Mouse (Mus musculus) myocyte (in vitro differentiated cells): ENCODE measurements around the gene Usp2. TPM values are rescaled to one million over a fixed set of nuclear protein-coding genes. Genes with fewer than 3 reads are reported as not detected.

Source experiments
- H3K27me3 ChIP-seq: one replicate; pipeline ENCODE4 v1.6.1; 2011; ENCODE audit not compliant: control insufficient read depth, insufficient read depth, insufficient read length
- H3K36me3 ChIP-seq: one replicate; pipeline ENCODE4 v1.6.1; 2011; ENCODE audit not compliant: control insufficient read depth, insufficient read depth
- H3K4me2 ChIP-seq: one replicate; pipeline ENCODE4 v1.6.1; 2011; ENCODE audit warnings: low read depth, control low read depth
- H3K4me3 ChIP-seq: one replicate; pipeline ENCODE4 v1.5.1; 2011; ENCODE audit warnings: mild to moderate bottlenecking, control low read depth, moderate library complexity
- H3K79me2 ChIP-seq: one replicate; pipeline ENCODE4 v1.6.1; 2011; ENCODE audit not compliant: control insufficient read depth, insufficient read depth
- H3ac ChIP-seq: one replicate; pipeline ENCODE4 v1.6.1; 2011; ENCODE audit not compliant: control insufficient read depth, insufficient read length
- CEBPB ChIP-seq: IDR thresholded peaks from 2 replicates; pipeline ENCODE4 v1.6.1; 2011; ENCODE audit warnings: mild to moderate bottlenecking, moderate library complexity; ENCODE audit not compliant: poor library complexity, insufficient read depth, severe bottlenecking
- E2F4 ChIP-seq: IDR thresholded peaks from one replicate; pipeline ENCODE4 v1.6.1; 2011; ENCODE audit warnings: mild to moderate bottlenecking, control low read depth, moderate library complexity; ENCODE audit not compliant: insufficient read depth
- MAX ChIP-seq: IDR thresholded peaks from one replicate; pipeline ENCODE4 v1.6.1; 2011; ENCODE audit warnings: low read depth, mild to moderate bottlenecking, control low read depth
- MYOD1 ChIP-seq, 3 experiments: IDR thresholded peaks; one replicate each; pipeline ENCODE4 v1.6.1; 2011; ENCODE audit warnings: control low read depth in 2 of 3, low read depth in 2 of 3, mild to moderate bottlenecking in 2 of 3, moderate library complexity in 1 of 3; ENCODE audit not compliant: insufficient read length in 2 of 3, control insufficient read depth in 1 of 3
- MYOG ChIP-seq, 3 experiments: IDR thresholded peaks; one replicate each; pipeline ENCODE4 v1.6.1; 2011; ENCODE audit warnings: control low read depth in 2 of 3, low read depth in 2 of 3, mild to moderate bottlenecking in 2 of 3; ENCODE audit not compliant: insufficient read length in 2 of 3, control insufficient read depth in 1 of 3, insufficient read depth in 1 of 3
- POLR2A ChIP-seq: IDR thresholded peaks from one replicate; pipeline ENCODE4 v1.6.1; 2011; ENCODE audit warnings: low read depth, mild to moderate bottlenecking, control low read depth, moderate library complexity; ENCODE audit not compliant: insufficient read length
- POLR2AphosphoS2 ChIP-seq: IDR thresholded peaks from one replicate; pipeline ENCODE4 v1.6.1; 2011; ENCODE audit warnings: low read depth, control low read depth; ENCODE audit not compliant: insufficient read length
- REST ChIP-seq: IDR thresholded peaks from one replicate; pipeline ENCODE4 v1.6.1; 2011; ENCODE audit warnings: mild to moderate bottlenecking, control low read depth, moderate library complexity; ENCODE audit not compliant: insufficient read depth, insufficient read length
- SRF ChIP-seq: IDR thresholded peaks from one replicate; pipeline ENCODE4 v1.6.1; 2011; ENCODE audit warnings: low read depth; ENCODE audit not compliant: control insufficient read depth, insufficient read length
- TCF12 ChIP-seq: IDR thresholded peaks from one replicate; pipeline ENCODE4 v1.6.1; 2011; ENCODE audit warnings: mild to moderate bottlenecking, control low read depth; ENCODE audit not compliant: poor library complexity, insufficient read depth, severe bottlenecking
- TCF3 ChIP-seq: IDR thresholded peaks from one replicate; pipeline ENCODE4 v1.6.1; 2011; ENCODE audit warnings: low read depth, control low read depth; ENCODE audit not compliant: insufficient read length
- USF1 ChIP-seq: IDR thresholded peaks from one replicate; pipeline ENCODE4 v1.6.1; 2011; ENCODE audit warnings: low read depth, mild to moderate bottlenecking, control low read depth, moderate library complexity
- polyA plus RNA-seq: library from polyadenylated mRNA; unstranded; fragments of >200 nt; fragmentation: generic; extraction: Trizol; gene quantifications from one replicate; pipeline ENCODE4 v1.2.1, GENCODE M21; 2012; ENCODE audit warnings: missing spikeins

Gene Usp2
- polyA plus RNA-seq, 1 experiment, result 17.0 TPM

DNA sequence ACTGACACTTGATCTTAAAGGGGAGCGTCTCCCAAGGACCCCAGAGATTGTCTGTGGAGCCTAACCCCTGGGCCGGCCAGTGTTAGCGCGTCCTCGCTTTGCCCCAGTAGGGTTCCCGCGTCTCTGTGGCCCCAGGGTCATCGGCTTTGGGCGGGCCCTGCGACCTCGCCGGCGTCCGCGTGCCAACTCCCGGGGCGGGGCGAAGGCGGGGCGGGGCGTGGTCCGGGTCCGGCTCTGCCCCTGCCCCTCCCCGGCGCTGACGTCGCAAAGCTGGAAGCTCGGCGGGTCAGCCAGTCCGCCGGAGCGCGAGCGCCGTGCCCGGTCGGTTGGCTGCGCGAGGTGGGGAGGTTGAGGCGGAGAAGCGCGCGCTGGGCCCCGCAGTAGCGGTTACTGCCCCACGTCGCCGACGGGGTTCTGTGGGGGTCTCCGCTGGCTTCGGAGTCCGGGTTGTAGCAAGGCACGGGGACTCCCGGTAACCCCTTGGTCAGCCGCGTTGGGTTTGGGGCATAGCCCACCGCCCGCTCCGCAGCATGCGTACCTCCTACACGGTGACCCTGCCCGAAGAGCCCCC lies 17.9 kb downstream of the Usp2 start:
- Histone ChIP-seq H3ac (peak overlapping the region; percentile 37), H3K4me2 (peak overlapping the region; percentile 95), H3K36me3 (no peaks in the 10 kb centered on the region), H3K4me3 (peak overlapping the region; percentile 29), H3K79me2 (no peaks in the 10 kb centered on the region), H3K27me3 (no peaks in the 10 kb centered on the region)
- TF ChIP-seq REST (no peak), MYOG (IDR thresholded peaks at IDR 0.05; ENCODE audit: control insufficient read depth in 1 of 3, insufficient read depth in 1 of 3, insufficient read length in 2 of 3, low read depth in 2 of 3) (peak in 1 of 3 experiments; percentile 33), POLR2A (peak; percentile 97), CEBPB (no peak), POLR2AphosphoS2 (peak; percentile 95), MAX (no peak), MYOD1 (IDR thresholded peaks at IDR 0.05; ENCODE audit: control insufficient read depth in 1 of 3, insufficient read length in 2 of 3, low read depth in 2 of 3) (peak in 1 of 3 experiments; percentile 32), TCF12 (no peak), USF1 (no peak), SRF (no peak), E2F4 (no peak), TCF3 (no peak)

DNA sequence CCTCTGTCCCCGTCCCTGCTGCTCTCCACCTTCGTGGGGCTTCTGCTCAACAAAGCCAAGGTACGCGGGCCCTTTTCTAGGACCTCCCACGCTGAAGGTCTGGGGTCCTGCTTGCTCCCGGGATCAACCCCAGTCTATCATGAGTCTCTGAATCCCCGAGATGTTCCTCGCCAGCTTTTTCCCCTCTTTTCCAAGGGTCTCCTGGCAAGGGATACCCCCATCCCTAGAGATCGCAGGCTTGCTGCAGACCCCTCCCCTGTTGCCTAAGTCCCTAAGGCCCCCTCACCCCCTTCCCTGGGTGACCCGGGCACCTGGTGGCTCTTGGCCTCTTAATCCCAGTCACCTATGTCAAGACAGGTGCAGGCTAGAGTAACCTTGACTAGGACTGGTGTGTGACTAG lies 18.5 kb downstream of the Usp2 start:
- Histone ChIP-seq H3K79me2 (no peaks in the 10 kb centered on the region), H3K4me3 (peak overlapping the region; percentile 29), H3ac (peak overlapping the region; percentile 37), H3K36me3 (no peaks in the 10 kb centered on the region), H3K4me2 (peak overlapping the region; percentile 84), H3K27me3 (no peaks in the 10 kb centered on the region)
- TF ChIP-seq SRF, result no peak
- no peak for TF ChIP-seq POLR2A
- TF ChIP-seq USF1, result no peak
- no peak for TF ChIP-seq E2F4
- TF ChIP-seq CEBPB, result no peak
- TF ChIP-seq TCF12, result no peak
- no peak for TF ChIP-seq TCF3
- TF ChIP-seq MAX, result no peak
- no peak for TF ChIP-seq MYOG (IDR thresholded peaks at IDR 0.05; ENCODE audit: control insufficient read depth in 1 of 3, insufficient read depth in 1 of 3, insufficient read length in 2 of 3, low read depth in 2 of 3)

GRCm38 (mm10) chr9:44085741-44086665 lies 19.2 kb downstream of the Usp2 start:
- Histone ChIP-seq H3K36me3 (no peaks in the 10 kb centered on the region), H3ac (peak overlapping the region; percentile 37), H3K4me3 (peak overlapping the region; percentile 29), H3K27me3 (no peaks in the 10 kb centered on the region), H3K79me2 (no peaks in the 10 kb centered on the region), H3K4me2 (peak overlapping the region; percentile 84)
- TF ChIP-seq E2F4, result no peak
- TF ChIP-seq TCF12, result no peak

DNA sequence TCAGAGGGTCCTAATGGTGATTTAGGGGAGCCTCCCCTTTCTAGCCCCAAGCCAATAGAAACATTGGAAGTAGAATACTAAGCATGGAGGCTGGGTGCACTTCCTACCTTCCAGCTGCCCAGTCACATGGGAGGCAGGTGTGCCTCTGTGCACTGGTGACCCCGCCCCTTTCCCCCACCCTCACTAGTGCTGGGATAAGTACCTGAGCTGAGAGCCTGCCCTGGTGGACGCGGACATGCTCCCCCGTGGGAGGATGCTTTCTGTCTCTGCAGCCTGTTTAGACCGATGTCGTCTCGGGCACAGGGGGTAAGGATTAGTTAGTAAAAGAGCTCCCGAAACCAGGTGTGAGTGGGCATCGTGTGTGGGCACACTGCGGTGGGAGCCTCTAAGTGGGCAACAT lies 20.1 kb downstream of the Usp2 start:
- H3ac ChIP-seq, result no peak overlapping the region
- H3K36me3 ChIP-seq, result no peaks in the 10 kb centered on the region
- TF ChIP-seq MYOG (IDR thresholded peaks at IDR 0.05; ENCODE audit: control insufficient read depth in 1 of 3, insufficient read depth in 1 of 3, insufficient read length in 2 of 3, low read depth in 2 of 3) (no peak), MAX (no peak), MYOD1 (IDR thresholded peaks at IDR 0.05; ENCODE audit: control insufficient read depth in 1 of 3, insufficient read length in 2 of 3, low read depth in 2 of 3) (no peak), USF1 (no peak), POLR2AphosphoS2 (no peak), TCF3 (no peak), SRF (no peak), CEBPB (no peak), E2F4 (no peak), REST (no peak), TCF12 (no peak)
- no peaks in the 10 kb centered on the region for H3K27me3 ChIP-seq
- no peaks in the 10 kb centered on the region for H3K79me2 ChIP-seq
- H3K4me3 ChIP-seq, result no peak overlapping the region
- H3K4me2 ChIP-seq, result peak overlapping the region; percentile 84
